Mouse (Mus musculus) kidney, adult 8-10 months (tissue): ENCODE results near the gene Klf6.
A peak's percentile ranks its signal among the peaks of the same experiment; 100 is the strongest.

ENCODE experiments used
- DNase-seq, 2 experiments: peaks; one replicate each; pipeline ENCODE4 v3.0.0; 2022

Klf6 gene

DNA sequence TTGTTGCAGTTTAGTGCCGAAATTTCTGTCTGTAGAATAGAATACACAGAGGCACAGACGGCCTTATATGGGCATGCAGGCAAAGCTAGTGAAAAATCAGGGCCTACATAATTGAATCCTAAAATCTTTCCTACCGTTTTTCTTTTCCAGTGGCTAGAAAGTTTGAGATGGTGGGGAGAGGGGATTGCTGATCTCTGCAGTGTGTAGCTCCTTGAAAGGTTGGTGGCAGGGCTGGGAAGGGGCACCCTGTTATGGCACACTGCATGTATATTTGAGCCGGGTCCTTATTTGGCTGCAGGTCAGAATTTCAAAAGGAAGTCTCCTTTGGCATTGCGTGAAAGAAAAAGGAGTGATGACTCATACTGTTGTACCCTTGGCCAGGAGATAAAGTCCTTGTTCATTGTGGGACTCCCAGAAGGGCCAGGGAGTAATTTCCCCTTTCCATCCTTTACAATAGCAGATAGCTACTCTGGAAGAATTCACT lies 2.2 kb downstream of the Klf6 start:
- DNase-seq = peak; percentile 29 to 41

DNA sequence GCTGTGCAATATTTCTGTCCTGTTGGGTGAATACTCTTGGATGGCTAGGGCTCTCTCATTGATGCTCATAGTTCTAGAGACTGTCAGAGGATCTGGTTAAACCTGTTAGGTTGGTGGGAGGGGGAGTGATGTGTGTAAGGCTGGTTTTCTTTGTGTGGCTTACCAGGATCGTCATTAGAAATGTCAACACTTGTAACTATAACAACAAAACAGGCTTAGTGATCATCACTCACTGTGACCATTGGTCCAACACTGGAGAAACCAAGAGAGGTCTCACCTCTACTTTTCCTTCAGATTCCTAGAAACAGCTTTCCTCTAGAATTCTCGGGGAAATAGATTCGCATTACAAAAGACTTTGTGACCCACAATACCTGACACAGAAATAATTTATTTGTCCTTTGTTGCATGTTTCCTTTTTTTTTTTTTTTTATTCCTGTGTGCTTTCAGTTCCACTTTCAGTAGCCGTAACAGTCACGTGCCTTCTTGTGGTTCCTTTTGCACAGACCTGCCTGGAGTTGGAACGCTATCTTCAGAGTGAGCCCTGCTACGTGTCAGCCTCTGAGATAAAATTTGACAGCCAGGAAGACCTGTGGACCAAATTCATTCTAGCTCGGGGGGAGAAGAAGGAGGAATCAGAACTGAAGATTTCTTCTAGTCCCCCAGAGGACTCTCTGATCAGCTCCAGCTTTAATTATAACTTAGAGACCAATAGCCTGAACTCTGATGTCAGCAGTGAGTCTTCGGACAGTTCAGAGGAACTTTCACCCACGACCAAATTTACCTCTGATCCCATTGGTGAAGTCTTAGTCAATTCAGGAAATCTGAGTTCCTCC lies 3.2 kb downstream of the Klf6 start:
- no peak for DNase-seq

- DNase-seq = no peak
Measured at GRCm38 (mm10) chr13:5865098-5865415, 3.8 kb downstream of the Klf6 start.

DNA sequence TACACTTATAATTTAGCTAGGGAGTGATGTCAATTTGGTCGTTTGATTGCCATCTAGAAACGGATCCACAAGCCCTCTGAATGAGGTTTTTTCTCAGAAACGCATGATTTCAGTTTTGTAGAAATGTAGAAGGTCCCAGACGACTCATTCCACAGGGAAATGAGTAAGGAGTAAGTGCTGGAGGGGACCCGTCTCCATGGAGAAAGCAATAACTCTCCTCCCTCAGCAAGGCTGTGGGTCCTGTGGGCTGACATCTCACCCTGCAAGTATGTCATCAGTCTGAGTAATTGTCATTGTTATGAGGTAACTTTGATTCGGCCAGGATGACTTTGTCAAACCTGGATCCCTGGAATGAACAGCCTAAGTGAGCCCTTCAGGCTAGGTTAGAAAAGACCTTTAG lies 4.8 kb downstream of the Klf6 start:
- no peak for DNase-seq

- no peak for DNase-seq
Measured at GRCm38 (mm10) chr13:5866532-5866931, 5.2 kb downstream of the Klf6 start.

DNA sequence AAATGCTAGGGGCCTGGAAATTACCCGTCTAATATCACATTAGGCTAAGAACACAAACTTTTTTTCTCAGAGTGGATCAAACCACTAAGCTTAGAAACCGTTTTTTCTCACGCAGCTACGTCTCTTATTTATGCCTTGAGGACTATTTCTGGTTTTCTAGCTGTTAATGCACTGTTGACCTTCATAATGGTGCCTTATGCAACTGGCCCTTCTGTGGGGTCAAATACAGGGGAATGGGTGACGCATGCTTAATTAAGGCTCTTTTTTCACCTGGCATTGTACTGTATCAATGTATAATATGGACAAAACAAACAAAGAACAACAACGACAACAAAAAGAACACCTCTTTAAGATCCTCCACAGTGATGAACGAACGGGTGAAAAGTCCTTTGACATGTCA lies 7.1 kb downstream of the Klf6 start:
- no peak for DNase-seq

DNA sequence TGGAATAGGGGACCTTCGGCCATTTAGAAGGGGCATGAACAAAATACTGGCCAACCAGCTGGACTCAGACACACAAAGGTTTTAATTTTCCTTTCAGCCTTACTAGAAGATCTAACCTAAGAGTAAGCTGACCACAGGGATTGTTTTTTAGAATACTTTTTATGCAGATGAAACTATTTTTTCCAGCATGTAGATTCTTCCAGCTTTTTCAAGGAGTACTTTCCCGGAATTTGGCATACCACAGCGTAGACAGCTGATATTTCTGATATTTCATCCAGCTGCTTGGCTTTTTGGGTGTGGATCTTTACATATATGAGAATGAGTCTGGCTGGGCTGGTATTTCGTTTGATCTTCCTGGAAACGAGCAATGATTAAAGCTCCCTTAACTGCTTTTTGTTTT lies 8.2 kb downstream of the Klf6 start:
- no peak for DNase-seq

- no peak for DNase-seq
Measured at GRCm38 (mm10) chr13:5869842-5870241, 8.6 kb downstream of the Klf6 start.

GRCm38 (mm10) chr13:5870382-5871272 lies 9.3 kb downstream of the Klf6 start:
- peak in 1 of 2 experiments; percentile 42 for DNase-seq

DNA sequence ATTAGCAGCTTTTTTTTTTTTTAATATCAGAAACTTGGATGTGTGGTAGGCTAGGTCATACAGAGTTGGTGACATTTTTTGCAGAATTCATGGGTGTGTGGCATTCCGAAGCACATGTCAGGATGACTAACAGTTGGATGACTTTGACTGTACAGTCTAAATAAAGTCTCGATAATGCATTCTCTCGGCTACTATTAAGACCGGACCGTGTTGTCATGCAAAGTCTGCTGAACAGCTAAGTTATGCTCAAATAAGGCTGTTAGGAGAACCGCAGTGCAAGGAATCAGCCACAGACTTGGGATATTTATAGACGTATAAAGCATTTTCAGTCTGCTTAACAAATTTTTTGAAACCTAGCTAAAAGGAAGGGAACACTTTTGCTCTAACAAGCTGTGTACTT lies 10.1 kb downstream of the Klf6 start:
- no peak for DNase-seq

- no peak for DNase-seq
Measured at GRCm38 (mm10) chr13:5873681-5874080, 12.4 kb downstream of the Klf6 start.

DNA sequence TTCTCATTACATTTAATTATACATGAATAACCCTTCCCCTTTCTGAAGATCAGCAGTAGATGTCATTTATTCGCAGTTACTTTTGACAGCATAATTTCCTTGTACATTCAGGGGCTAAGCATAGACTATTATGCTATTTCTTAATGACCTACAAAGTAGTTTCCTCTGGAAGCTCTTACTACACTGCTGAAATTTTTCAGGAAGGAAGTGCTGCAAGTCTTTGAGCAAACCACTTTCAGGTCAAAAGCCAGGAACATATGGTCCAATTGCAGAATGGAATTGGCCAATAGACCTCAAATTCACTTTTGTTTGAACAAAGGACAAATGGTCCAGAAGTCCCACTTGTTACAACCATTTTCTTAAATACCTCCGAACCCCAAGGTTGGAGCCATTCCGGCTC lies 14.2 kb downstream of the Klf6 start:
- no peak for DNase-seq

DNA sequence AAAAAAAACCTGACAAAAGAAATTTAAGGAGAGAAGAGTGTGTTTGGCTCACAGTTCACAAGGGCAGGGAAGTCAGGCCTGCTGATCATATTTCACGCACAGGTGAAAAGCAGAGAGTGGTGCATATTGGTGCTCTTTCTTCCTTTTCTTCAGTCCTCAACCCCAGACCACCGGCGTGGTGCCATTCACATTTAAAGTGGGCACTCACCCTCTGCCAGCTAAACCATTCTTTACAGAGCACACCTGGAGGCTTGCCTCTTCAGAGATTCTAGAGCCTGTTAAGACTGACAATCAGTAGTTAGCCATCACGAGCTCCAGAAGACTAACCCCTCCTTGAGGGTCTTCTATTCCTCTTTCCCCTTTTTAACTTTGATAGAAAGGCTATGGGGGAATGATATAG lies 17.5 kb downstream of the Klf6 start:
- no peak for DNase-seq

- DNase-seq = no peak
Measured at GRCm38 (mm10) chr13:5886810-5887209, 25.5 kb downstream of the Klf6 start.

DNA sequence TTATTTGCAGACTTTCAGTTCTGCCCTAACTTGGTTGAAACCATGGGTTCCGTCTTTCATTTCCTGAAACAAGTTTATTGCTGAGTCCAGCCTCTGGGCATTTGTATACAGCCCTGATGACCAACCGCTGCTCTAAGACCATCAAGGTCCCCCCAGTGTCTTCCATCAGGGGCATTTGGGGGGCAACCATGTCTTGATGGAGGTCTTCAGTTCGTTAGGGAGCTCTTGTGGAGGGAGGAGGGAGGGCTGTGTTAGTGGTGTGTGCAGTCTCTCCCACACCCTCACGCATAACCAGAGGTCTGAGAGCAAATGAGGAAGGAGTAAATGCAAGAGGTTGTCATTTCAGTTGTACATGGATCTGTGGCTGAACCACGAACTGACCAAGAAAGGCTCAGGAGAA lies 26.9 kb downstream of the Klf6 start:
- DNase-seq = no peak

DNA sequence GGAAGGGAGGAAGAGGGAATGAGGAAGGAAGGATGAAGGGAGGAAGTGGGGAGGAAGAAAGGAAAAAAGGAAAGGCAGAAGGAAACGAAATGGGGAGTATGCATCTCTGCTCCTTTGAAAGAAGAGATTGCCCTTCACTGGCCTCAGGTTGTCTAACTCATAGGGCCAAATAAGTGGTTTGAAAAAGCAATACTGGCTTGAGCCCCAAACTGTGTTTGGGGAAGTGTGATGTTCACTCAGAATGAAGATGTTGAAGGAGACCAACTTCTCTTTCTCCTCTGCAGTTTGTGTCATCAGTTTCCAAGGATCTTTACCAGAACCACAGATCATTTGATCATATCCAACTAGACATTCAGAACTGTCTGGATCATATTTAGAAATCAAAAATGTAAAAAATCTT lies 27.4 kb downstream of the Klf6 start:
- DNase-seq = no peak

- DNase-seq = no peak
Measured at GRCm38 (mm10) chr13:5890035-5890434, 28.8 kb downstream of the Klf6 start.

GRCm38 (mm10) chr13:5892684-5893447 lies 31.6 kb downstream of the Klf6 start:
- no peak for DNase-seq

- DNase-seq = no peak
Measured at GRCm38 (mm10) chr13:5894910-5895309, 33.6 kb downstream of the Klf6 start.

DNA sequence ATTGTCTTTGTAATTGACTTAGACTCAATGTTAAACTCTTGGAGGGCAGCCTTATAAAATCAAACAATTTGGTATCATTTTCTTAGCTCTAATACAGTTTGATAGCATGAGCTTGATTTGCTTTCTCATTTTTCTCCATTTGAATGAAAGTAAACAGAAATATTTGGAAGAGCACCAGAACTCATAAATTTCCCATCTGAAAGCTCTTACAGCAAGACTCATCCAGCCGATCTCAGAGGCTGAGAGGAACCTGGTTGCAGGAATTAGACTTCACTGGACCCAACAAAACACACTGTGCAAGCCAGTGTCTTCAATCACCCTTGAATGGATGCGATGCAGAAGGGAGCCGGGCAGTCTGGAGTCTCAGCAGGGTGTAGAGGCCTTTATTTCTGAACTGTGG lies 34.6 kb downstream of the Klf6 start:
- no peak for DNase-seq

DNA sequence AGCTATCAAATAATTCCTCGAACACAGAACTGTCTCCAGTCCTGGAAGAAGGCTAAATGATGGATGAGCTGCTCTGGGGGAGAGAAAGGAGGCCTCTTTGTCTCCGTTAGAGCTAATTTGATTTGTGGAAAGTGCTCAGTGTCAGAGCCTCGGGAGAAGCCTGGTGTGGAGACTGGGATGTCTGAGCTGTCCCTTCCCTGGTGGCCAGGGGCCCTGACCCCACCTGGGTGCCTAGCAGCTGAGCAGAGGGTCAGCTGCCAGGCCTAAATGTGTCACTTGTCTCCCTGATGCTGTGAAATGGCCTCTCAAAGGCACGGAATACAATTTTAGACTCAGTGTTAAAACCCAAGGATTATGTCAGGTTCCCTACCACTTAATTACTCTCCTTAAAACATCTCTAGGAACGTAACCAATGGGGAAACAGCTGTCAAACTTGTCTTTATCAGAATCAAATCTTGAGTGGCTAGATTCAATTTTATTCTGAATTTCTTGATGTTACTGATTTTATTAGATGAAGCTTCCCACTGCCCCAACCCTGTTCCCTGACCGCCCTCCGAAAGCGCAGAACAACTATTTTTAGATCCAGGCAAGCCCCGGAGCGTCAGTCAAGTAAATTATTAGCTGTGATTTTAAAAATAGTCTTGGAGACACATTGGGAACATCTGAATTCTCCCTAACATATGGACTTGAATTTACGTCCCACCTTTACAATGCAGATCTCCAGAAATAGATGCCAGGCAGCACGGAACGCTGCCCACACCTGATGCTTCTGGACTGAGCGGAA lies 36.1 kb downstream of the Klf6 start:
- no peak for DNase-seq

DNA sequence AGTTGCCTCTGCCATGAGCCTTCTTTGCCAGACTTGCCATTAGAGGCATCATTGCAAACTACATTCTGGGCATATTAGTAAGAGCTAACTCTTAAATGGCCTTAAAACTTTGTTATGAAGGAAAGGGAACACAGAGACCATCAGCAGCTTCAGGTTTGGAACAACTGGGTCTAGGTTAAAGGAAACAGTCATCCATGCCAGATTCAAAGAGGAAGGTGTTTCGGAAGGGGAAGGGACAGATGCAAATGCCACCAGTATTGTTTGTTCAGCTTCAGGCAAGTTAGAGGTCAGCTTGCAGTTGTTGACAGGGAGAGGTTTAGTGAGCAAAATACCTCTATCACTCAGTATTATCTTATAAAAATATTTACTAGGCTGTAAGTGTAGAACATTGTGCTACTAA lies 37.7 kb downstream of the Klf6 start:
- DNase-seq = no peak

DNA sequence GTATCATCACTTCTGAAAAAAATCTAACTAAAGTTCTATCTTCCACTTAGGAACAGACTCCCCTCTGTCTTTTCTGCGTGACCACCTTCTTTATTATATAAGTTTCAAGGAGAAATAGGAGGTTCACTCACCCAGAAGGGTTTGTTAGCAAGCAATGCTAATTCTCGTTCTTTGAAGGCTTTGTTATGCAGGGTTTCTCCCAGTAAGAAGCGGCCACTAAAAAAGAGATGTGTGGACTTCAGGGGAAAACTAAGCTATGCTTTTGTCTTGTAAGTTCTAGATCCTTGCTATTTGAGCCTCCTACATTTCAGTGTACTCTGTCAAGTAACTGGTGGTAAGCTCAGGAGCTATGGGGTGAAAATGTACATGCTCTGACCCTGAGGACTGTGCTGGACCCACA lies 38.4 kb downstream of the Klf6 start:
- DNase-seq = no peak
